Mouse (Mus musculus) B cell, adult 2 months (primary cell): ENCODE data around the gene Fam219a.
A peak's percentile ranks its signal among the peaks of the same experiment; 100 is the strongest.

Experiments used
- DNase-seq, 2 experiments: peaks; one replicate each; pipeline ENCODE4 v3.0.0; 2022

The Fam219a gene

GRCm38 (mm10) chr4:41469199-41469598 lies 100.1 kb downstream of the Fam219a start:
- no peak for DNase-seq

GRCm38 (mm10) chr4:41468396-41469080 lies 100.8 kb downstream of the Fam219a start:
- DNase-seq, result peak; percentile 43 to 48
